Mouse (Mus musculus) kidney, postnatal 14 days (tissue): Measurements from ENCODE around the gene Mindy2.
"Not testable (repeated sequence)": the region's sequence is repeated elsewhere in the genome, so short reads cannot be mapped to it uniquely, and the experiment has no call there.

Experiments used
- DNase-seq: peaks from one replicate; pipeline ENCODE4 v3.0.0; 2022; ENCODE audit warnings: mixed read lengths

Mindy2 gene

DNA sequence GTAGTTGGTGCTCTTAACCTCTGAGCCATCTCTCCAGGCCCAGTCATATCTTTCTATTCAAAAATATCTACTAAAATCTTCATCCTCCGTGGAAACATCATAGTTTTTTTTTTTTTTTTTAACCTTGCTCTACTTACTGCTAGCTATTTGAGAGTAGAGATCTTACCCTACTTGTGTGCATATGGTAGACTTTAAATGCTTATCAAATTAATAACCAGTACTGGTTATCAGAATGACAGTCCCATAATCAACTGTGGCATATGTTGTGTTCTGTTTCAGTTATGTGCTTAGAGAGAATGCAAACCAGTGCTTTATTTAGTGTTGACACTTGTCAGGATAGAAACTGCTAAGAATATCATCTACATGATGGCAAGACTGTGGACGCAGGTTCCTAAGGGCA, 78.9 kb downstream of the Mindy2 start:
- DNase-seq: no peak

- DNase-seq: no peak
Observed at GRCm38 (mm10) chr9:70570351-70570750, 86.6 kb downstream of the Mindy2 start.

DNA sequence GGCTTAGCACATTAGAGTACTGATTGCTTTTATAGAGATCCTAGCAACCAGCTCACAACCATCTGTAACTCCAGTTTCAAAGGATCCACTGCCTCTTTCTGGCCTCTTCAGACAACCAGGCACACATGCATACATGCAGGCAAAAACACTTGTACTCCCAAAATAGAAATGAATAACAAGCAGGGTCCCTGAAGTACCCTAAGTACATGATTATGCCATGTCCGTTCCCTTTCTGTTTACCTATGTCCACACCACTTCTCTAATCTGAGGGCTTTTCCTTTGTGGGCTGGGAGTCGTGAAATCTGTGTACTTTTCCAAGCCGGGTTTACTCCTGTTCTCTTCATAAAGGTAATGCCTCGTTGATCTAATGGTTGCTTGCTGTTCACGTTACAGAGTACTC, 89.3 kb downstream of the Mindy2 start:
- DNase-seq: no peak

- DNase-seq: no peak
Observed at GRCm38 (mm10) chr9:70562825-70563224, 94.1 kb downstream of the Mindy2 start.

- DNase-seq: no peak
Observed at GRCm38 (mm10) chr9:70556796-70557195, 100.2 kb downstream of the Mindy2 start.

- DNase-seq: no peak
Observed at GRCm38 (mm10) chr9:70555431-70555830, 101.5 kb downstream of the Mindy2 start.

DNA sequence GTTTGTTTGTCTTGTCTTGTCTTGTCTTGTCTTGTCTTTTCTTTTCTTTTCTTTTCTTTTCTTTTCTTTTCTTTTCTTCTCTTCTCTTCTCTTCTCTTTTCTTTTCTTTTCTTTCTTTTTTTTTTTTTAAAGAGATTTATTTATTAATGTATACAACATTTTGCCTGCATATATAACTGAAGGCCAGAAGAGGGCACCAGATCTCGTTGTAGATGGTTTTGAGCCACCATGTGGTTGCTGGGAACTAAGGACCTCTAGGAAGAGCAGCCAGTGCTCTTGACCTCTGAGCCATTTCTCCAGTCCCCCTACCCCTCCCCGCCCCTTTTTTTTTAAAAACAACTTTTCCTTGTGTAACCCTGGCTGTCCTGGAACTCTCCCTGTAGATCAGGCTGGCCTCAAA, 104.7 kb downstream of the Mindy2 start:
- DNase-seq: not testable (repeated sequence)

DNA sequence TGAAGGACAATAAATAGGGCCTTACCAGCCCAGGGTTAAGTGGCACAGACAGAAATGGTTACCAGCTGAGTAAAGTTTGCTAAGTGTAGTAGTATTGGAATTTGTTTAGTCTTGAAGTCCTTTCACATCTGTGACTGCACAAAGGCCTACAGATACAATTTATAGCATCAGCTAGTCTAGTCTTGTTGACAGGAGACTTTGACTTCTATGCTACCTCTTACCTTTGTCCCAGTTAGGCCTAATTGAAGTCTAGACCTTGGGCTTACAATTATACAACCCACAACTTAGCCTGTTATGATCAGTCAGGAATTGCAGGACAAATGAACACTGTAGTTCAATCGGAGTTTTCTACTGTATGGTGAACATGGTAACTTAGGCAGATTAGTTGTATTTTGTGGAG, 105.5 kb downstream of the Mindy2 start:
- DNase-seq: no peak
